Mouse (Mus musculus): ENCODE results near the gene Stx1b. TPM values are rescaled to one million over a fixed set of nuclear protein-coding genes. Genes with fewer than 3 reads are reported as not detected.
"Not testable (repeated sequence)": the region's sequence is repeated elsewhere in the genome, so short reads cannot be mapped to it uniquely, and the experiment has no call there.

The Stx1b gene
- polyA plus RNA-seq, 2 experiments from 2014 or later, result not detected

- ATAC-seq, result peak; percentile 94
Measured at GRCm38 (mm10) chr7:127776878-127777473, 47.4 kb downstream of the Stx1b start.

- ATAC-seq, result peak; percentile 55
Measured at GRCm38 (mm10) chr7:127776426-127776825, 47.9 kb downstream of the Stx1b start, which contains the start of gene Setd1a. Gene Setd1a, plus strand, starts transcription at chr7:127776670.

DNA sequence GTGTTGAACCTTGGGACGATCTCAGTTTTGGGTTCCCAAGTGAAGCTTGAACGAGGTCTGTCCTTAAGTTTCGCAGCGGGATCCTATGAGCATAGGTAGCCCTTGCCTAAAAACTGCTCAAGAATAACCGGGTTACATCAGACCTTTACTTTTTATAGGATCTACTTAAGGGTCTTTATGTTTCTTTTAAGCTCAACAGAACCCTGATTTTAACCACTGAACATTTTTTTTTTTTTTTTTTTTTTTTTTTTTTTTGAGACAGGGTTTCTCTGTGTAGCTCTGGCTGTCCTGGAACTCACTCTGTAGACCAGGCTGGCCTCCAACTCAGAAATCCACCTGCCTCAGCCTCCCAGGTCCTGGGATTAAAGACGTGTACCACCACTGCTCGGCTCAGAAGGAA is 48.5 kb downstream of the Stx1b start:
- ATAC-seq, result not testable (repeated sequence)

GRCm38 (mm10) chr7:127773664-127774384 is 50.5 kb downstream of the Stx1b start:
- ATAC-seq, result no peak

GRCm38 (mm10) chr7:127772557-127772956 is 51.8 kb downstream of the Stx1b start:
- no peak for ATAC-seq

GRCm38 (mm10) chr7:127772080-127772479 is 52.3 kb downstream of the Stx1b start:
- no peak for ATAC-seq

DNA sequence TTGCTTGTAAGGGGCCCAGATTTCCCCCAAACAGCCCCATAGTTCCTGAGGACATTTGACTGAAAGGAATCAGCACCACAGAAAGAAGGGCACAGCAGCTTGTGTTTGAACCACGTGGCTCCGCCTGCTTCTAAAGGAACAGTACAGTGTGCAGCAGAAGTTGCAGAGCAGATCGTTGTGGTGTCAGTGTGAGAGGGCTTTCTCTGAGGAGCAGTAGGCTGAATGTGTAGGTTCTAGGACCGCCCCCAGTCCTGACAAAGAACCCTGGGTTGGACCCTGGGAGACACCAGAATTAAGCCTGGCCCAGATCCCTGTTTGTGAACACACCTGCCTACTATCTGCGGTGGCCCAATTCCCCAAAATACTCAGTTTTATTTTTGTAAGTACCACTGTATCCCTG is 53.1 kb downstream of the Stx1b start:
- no peak for ATAC-seq

DNA sequence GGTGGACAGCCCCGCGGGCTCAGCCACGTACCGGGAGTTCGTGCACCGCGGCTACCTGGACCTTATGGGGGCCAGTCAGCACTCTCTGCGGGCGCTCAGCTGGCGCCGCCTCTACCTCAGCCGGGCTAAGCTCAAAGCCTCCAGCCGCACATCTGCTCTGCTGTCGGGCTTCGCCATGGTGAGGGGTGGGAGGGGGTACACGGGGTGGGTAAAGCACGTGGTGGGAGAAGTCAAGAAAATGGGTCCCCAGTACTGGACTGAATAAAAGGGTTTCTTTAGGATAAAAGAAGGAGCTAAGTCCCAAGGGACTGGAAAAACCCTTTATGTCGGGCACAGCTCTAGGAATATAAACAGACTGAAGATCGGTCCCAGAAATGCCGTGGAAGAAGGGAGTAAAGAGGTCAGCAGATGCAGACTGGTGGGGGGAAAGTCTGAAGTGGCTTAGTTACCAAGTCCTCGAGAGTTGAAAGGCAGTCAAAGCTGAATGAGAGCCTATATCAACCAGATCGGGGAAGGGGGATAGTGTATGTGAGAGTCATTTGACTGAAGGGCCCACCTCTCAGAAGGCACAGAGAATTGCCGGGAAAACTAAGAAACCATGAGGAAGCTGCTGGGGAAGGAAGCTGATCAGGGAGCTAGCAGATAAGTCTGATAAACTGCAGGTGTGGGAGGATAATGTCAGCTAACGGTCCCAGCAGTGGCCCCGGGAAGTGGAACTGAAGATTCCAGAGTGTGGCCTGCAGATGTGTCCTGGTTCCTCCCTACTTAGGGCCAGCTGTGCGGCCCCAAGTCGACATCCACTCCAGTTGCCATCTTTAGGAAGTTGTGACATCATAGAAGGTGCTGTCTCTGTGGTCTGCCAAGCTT is 54.1 kb downstream of the Stx1b start:
- peak; percentile 16 for ATAC-seq

GRCm38 (mm10) chr7:127769651-127770038 is 54.7 kb downstream of the Stx1b start, which contains the start of gene Orai3:
Gene Orai3, plus strand, starts transcription at chr7:127769815.
- peak; percentile 44 for ATAC-seq

GRCm38 (mm10) chr7:127768997-127769593 is 55.3 kb downstream of the Stx1b start:
- peak; percentile 73 for ATAC-seq

DNA sequence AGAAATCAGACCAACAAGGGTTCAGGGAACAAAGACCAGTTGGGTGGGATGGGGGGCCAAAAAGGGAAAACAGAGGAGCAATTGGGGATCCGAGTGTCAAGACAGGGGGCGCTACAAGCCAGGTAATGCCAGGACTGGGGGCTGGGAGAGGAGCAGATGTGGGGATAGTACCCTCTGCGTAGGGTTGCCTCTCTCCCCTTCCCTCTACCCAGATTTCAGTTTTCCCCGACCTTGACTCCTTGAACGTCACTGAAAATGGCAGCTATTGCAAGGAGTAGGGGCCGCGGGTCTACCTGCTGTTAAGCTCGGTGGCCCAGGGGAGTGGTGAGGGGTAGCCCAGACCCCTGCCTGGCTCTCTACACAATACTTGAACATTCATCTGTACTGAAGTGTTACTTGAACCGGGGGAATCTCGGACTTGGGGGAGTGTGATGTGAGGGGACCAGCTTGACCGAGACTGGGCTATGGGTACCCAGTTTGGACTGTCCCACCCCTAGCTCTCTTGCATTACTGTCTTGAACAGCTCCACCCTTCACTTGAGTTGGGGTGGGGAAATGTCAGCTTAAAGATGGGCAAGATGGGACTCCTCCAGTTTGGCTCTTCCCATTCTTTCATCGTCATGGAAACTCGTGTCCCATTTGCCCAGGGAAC is 55.9 kb downstream of the Stx1b start:
- ATAC-seq, result no peak

DNA sequence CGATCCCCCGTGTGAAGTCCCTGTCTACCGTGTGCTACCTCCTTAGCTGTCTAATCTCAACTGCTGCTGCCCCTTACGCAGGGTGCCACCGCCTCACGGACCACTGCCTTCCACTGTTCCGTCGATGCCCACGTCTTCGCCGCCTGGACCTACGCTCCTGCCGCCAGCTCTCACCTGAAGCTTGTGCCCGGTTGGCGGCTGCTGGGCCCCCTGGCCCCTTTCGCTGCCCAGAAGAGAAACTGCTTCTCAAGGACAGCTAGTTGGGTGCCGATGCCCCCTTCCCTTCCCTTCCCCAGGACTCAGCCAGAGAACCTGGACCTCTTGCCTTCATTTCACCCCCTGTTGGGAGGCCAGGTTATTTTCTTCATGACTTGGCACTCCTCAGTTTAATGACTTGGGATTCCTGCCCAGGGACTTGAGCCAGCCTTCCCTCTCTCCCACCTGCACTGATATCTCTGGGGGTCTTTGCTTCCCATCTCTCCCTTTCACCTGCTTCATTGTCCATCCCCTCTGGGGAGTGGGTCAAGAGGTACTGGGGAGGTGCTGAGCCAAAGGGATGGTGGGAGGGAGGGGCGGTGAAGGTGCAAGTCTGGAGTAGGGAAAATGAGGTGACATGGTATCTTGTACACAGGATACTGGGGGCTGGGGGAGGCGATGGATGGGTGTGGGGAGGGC is 56.5 kb downstream of the Stx1b start:
- ATAC-seq, result no peak

DNA sequence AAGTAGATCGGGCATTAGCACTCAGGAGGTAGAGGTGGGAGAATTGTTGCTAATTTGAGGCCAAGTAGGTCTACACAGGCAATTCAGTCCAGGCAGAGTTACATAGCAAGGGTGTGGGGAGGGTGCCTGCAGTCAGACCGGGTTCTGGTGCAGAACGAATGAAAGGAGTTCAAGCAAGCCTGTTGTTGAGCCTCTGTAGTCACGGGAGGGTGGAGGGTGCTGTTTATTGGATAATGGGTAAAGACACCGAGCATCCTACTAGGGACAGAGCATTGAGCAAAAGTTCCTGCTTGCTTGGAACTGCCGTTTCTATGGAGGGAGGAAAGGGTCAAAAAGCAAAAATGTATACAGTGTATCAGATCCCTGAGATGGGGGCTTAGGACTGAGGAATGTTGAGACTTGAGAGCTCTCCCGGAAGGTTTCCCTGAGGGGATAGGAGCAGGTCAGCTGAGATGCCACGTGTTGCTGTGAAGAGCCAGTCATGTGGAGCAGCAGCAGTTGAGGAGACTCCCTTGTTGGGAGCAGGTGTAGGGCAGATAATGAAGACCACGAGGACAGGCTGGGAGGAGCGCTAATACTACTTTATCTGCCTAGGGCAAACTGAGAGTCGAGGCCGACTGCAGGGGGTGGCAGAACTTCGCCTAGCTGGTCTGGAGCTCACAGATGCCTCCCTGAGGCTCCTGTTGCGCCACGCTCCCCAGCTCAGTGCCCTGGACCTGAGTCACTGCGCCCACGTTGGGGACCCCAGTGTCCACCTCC is 57.3 kb downstream of the Stx1b start:
- ATAC-seq, result no peak

DNA sequence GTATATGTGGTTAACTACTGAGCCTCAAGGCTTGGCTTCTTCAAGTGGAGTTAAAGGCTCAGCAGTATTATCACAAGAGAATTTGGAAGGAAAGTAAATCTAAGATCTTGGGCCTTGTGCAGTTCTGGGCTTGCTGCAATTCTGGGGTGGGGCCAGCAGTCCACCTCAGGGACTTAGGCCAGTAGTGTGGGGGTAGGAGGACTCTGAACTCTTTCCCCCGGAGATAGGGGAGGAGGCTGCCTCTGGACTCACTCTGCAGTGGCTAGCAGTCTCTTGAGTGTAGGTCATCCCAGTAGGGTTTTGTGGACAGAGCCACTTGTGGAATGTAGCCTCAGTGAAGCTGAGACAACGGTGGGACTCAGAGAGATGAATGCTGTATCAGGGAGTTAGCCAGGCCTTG is 58.6 kb downstream of the Stx1b start:
- no peak for ATAC-seq

DNA sequence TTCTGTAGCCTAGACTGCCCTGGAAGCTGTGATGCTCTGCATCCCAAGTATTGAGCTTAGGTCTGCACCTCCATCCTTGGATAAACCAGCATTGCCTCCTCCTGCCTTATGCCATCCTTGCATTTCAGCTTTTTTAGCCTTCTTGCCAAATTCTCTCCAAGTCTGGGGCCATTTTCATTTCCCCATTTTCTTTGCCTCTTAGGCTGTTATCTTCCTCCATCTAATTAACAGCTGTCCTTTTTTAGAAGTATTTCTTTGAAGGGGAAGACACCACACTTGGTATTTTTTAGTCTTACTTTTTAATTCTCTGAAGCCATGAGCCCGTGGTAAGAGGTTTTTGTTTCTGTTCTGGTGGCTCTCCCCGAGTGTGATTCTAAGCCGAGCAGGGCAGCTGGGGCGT is 60.7 kb downstream of the Stx1b start:
- no peak for ATAC-seq

DNA sequence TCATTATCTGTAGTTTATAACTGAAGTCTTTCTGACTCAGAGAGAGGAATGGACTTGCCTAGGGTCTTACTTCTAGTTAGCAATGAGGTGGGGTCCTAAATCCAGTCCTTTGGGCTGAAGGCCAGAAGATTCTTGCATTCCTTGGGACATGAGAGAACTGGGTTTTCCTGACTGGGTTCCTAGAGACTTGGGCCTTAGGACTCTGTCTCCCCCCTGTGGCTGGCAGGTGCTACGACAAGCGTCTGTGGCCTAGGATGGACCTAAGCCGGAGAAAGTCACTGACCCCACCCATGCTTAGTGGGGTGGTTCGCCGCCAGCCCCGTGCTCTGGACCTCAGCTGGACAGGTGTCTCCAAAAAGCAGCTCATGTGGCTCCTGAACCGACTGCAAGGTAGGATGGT is 63.3 kb downstream of the Stx1b start:
- ATAC-seq, result no peak

DNA sequence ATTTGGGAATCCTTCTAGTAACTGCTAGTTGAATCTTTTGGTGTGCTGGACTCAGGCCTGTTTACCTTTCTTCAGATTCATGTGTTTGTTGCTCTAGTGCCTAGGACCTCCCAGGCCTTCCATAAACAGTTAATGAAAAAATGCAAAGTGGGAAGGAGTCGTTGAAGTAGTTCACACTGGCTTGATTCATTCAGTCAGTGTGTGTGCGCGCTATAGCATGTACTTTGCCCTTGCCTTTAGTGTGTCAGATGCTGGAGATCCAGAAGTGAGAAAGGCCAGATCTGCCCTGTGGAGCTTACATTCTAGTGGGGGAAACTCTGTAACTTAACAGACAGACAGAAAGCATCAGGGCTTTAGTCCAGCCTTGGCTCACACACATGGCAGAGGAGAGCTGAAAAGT is 63.9 kb downstream of the Stx1b start:
- no peak for ATAC-seq

- ATAC-seq, result no peak
Measured at GRCm38 (mm10) chr7:127759716-127760115, 64.6 kb downstream of the Stx1b start.
